Mouse (Mus musculus) MEL (cell line): Measurements from ENCODE around the gene Slc35g3. TPM values are rescaled to one million over a fixed set of nuclear protein-coding genes. Genes with fewer than 3 reads are reported as not detected.

Experiments
- DNase-seq: peaks from one replicate; pipeline ENCODE4 v3.0.0; 2011; ENCODE audit warnings: low read depth, low spot score
- H3K27ac ChIP-seq: 2 replicates; pipeline ENCODE4 v1.5.1; 2012; ENCODE audit warnings: low read depth, mild to moderate bottlenecking, control low read depth, low read length, moderate library complexity; ENCODE audit not compliant: control insufficient read depth
- H3K27me3 ChIP-seq, 2 experiments: fragments of 150-350 bp in 1 of 2; sonication (generic) in 1 of 2; 2 replicates each; pipeline ENCODE4 v1.6.1; 2012; ENCODE audit warnings: low read length in 2 of 2, mild to moderate bottlenecking in 2 of 2, improper control_type of control experiment in 1 of 2, moderate library complexity in 1 of 2; ENCODE audit not compliant: insufficient read depth in 2 of 2, control insufficient read depth in 1 of 2
- H3K36me3 ChIP-seq, 2 experiments: 2 replicates each; pipeline ENCODE4 v1.6.1; 2012 to 2014; ENCODE audit warnings: low read length in 2 of 2, improper control_type of control experiment in 1 of 2, inconsistent platforms in 1 of 2, mild to moderate bottlenecking in 1 of 2; ENCODE audit not compliant: insufficient read depth in 2 of 2, control insufficient read depth in 1 of 2
- H3K4me1 ChIP-seq, 2 experiments: fragments of 150-350 bp in 1 of 2; sonication (generic) in 1 of 2; 2 replicates each; pipeline ENCODE4 v1.6.1; 2012; ENCODE audit warnings: low read length in 2 of 2, improper control_type of control experiment in 1 of 2, mild to moderate bottlenecking in 1 of 2; ENCODE audit not compliant: insufficient read depth in 2 of 2, control insufficient read depth in 1 of 2
- H3K4me3 ChIP-seq, 2 experiments: fragments of 150-350 bp in 1 of 2; sonication (generic) in 1 of 2; 2 replicates each; pipeline ENCODE4 v1.5.1; 2012; ENCODE audit warnings: low read depth in 2 of 2, low read length in 2 of 2, mild to moderate bottlenecking in 2 of 2, moderate library complexity in 2 of 2, control low read depth in 1 of 2, improper control_type of control experiment in 1 of 2; ENCODE audit not compliant: control insufficient read depth in 1 of 2, insufficient read depth in 1 of 2
- H3K79me2 ChIP-seq: 2 replicates; pipeline ENCODE4 v1.6.1; 2012; ENCODE audit warnings: mild to moderate bottlenecking, low read length, moderate library complexity; ENCODE audit not compliant: control insufficient read depth, poor library complexity, insufficient read depth
- H3K9ac ChIP-seq: 2 replicates; pipeline ENCODE4 v1.6.1; 2012; ENCODE audit warnings: low read depth, mild to moderate bottlenecking, control low read depth, low read length, moderate library complexity; ENCODE audit not compliant: control insufficient read depth, poor library complexity, severe bottlenecking
- H3K9me3 ChIP-seq: fragments of 150-350 bp; sonication (generic); replicated peaks from 2 replicates; pipeline ENCODE4 v1.6.1; 2012; ENCODE audit warnings: mild to moderate bottlenecking, low read length, improper control_type of control experiment, moderate library complexity; ENCODE audit not compliant: insufficient read depth
- CHD2 ChIP-seq: IDR thresholded peaks from 2 replicates; pipeline ENCODE4 v1.6.1; 2011; ENCODE audit warnings: low read length, improper control_type of control experiment
- E2F4 ChIP-seq: IDR thresholded peaks from 2 replicates; pipeline ENCODE4 v1.6.1; 2011; ENCODE audit warnings: low read depth, low read length, improper control_type of control experiment, borderline replicate concordance
- EP300 ChIP-seq, 2 experiments: IDR thresholded peaks; 2 replicates each; pipeline ENCODE4 v1.6.1; 2011; ENCODE audit warnings: improper control_type of control experiment in 2 of 2, low read length in 2 of 2, low read depth in 1 of 2, mild to moderate bottlenecking in 1 of 2
- ETS1 ChIP-seq: IDR thresholded peaks from 2 replicates; pipeline ENCODE4 v1.6.1; 2012; ENCODE audit warnings: low read depth, mild to moderate bottlenecking, inconsistent platforms, low read length, improper control_type of control experiment, moderate library complexity
- HCFC1 ChIP-seq: IDR thresholded peaks from 2 replicates; pipeline ENCODE4 v1.6.1; 2012; ENCODE audit warnings: low read depth, mild to moderate bottlenecking, inconsistent platforms, low read length, improper control_type of control experiment, moderate library complexity
- JUND ChIP-seq: IDR thresholded peaks from 2 replicates; pipeline ENCODE4 v1.6.1; 2011; ENCODE audit warnings: low read depth, mild to moderate bottlenecking, improper control_type of control experiment, low read length
- KAT2A ChIP-seq: conservative IDR thresholded peaks from 2 replicates; pipeline ENCODE4 v1.6.1; 2012; ENCODE audit warnings: low read depth, low read length, improper control_type of control experiment, inconsistent platforms
- MAX ChIP-seq: IDR thresholded peaks from 2 replicates; pipeline ENCODE4 v1.6.1; 2011; ENCODE audit warnings: low read length, improper control_type of control experiment
- MAZ ChIP-seq: IDR thresholded peaks from 2 replicates; pipeline ENCODE4 v1.6.1; 2012; ENCODE audit warnings: low read depth, mild to moderate bottlenecking, inconsistent platforms, low read length, improper control_type of control experiment
- MXI1 ChIP-seq: IDR thresholded peaks from 2 replicates; pipeline ENCODE4 v1.6.1; 2011; ENCODE audit warnings: mild to moderate bottlenecking, low read depth, low read length, improper control_type of control experiment
- MYB ChIP-seq: IDR thresholded peaks from 2 replicates; pipeline ENCODE4 v1.6.1; 2011; ENCODE audit warnings: mild to moderate bottlenecking, low read depth, low read length, improper control_type of control experiment
- MYC ChIP-seq: IDR thresholded peaks from 2 replicates; pipeline ENCODE4 v1.6.1; 2011; ENCODE audit warnings: low read depth, mild to moderate bottlenecking, low read length, improper control_type of control experiment, moderate library complexity
- NRF1 ChIP-seq: IDR thresholded peaks from 2 replicates; pipeline ENCODE4 v1.6.1; 2014; ENCODE audit warnings: low read depth, mild to moderate bottlenecking, inconsistent platforms, low read length, improper control_type of control experiment, moderate library complexity; ENCODE audit not compliant: poor library complexity, insufficient read depth, severe bottlenecking
- POLR2A ChIP-seq, 2 experiments: IDR thresholded peaks; 2 replicates each; pipeline ENCODE4 v1.6.1; 2011 to 2012; ENCODE audit warnings: low read length in 2 of 2, mild to moderate bottlenecking in 2 of 2, control low read depth in 1 of 2, improper control_type of control experiment in 1 of 2, low read depth in 1 of 2, moderate library complexity in 1 of 2; ENCODE audit not compliant: control insufficient read depth in 1 of 2, insufficient read depth in 1 of 2, poor library complexity in 1 of 2
- POLR2AphosphoS5 ChIP-seq: IDR thresholded peaks from 2 replicates; pipeline ENCODE4 v1.6.1; 2012; ENCODE audit warnings: low read depth, borderline replicate concordance, mild to moderate bottlenecking, inconsistent platforms, low read length, moderate library complexity, mixed read lengths
- RAD21 ChIP-seq: IDR thresholded peaks from 2 replicates; pipeline ENCODE4 v1.6.1; 2011; ENCODE audit warnings: mild to moderate bottlenecking, low read depth, low read length, improper control_type of control experiment
- SMC3 ChIP-seq: IDR thresholded peaks from 2 replicates; pipeline ENCODE4 v1.6.1; 2011; ENCODE audit warnings: low read depth, low read length, improper control_type of control experiment
- TAL1 ChIP-seq: IDR thresholded peaks from 2 replicates; pipeline ENCODE4 v1.6.1; 2012; ENCODE audit warnings: mild to moderate bottlenecking, inconsistent platforms, low read length, moderate library complexity, mixed read lengths
- USF1 ChIP-seq: IDR thresholded peaks from 2 replicates; pipeline ENCODE4 v1.6.1; 2014; ENCODE audit warnings: low read depth, mild to moderate bottlenecking, inconsistent platforms, low read length, improper control_type of control experiment, moderate library complexity
- USF2 ChIP-seq, 2 experiments: IDR thresholded peaks; 2 replicates each; pipeline ENCODE4 v1.6.1; 2011 to 2012; ENCODE audit warnings: improper control_type of control experiment in 2 of 2, low read length in 2 of 2, borderline replicate concordance in 1 of 2, inconsistent platforms in 1 of 2, low read depth in 1 of 2, mild to moderate bottlenecking in 1 of 2; ENCODE audit not compliant: insufficient read depth in 1 of 2
- ZC3H11A ChIP-seq: IDR thresholded peaks from 2 replicates; pipeline ENCODE4 v1.6.1; 2012; ENCODE audit warnings: low read depth, mild to moderate bottlenecking, inconsistent platforms, low read length, improper control_type of control experiment
- ZKSCAN1 ChIP-seq: IDR thresholded peaks from 2 replicates; pipeline ENCODE4 v1.6.1; 2012; ENCODE audit warnings: low read depth, mild to moderate bottlenecking, inconsistent platforms, low read length, improper control_type of control experiment, moderate library complexity
- ZNF384 ChIP-seq: IDR thresholded peaks from 2 replicates; pipeline ENCODE4 v1.6.1; 2012; ENCODE audit warnings: low read depth, mild to moderate bottlenecking, inconsistent platforms, low read length, improper control_type of control experiment
- polyA plus RNA-seq, 2 experiments: library from polyadenylated mRNA; stranded (reverse) in 1 of 2; unstranded in 1 of 2; fragments of >175 nt in 1 of 2; fragments of >200 nt in 1 of 2; gene quantifications; 2 replicates each; pipeline versions ENCODE4 v1.2.1 to v1.2.4; 2012; ENCODE audit warnings: low replicate concordance in 2 of 2, low read depth in 1 of 2; ENCODE audit not compliant: insufficient read length in 2 of 2, insufficient read depth in 1 of 2, missing spikeins in 1 of 2
- total RNA-seq: library from RNA; depleted of rRNA; stranded (reverse); fragments of 300-350 nt; gene quantifications from 2 replicates; pipeline ENCODE4 v1.2.3, GENCODE M21; 2012

Gene Slc35g3
- total and polyA plus RNA-seq, 3 experiments, result 0.08 to 0.22 TPM; not detected in 1

- TF ChIP-seq ZNF384 (no peak), MAX (no peak), USF1 (no peak), CHD2 (no peak), NRF1 (no peak), MYC (no peak), JUND (no peak), KAT2A (no peak), POLR2A (IDR thresholded peaks at IDR 0.05; ENCODE audit: control insufficient read depth in 1 of 2, insufficient read depth in 1 of 2, low read depth in 1 of 2, low read length in 2 of 2, poor library complexity in 1 of 2) (no peak), SMC3 (no peak), ETS1 (no peak), HCFC1 (no peak), MXI1 (no peak), TAL1 (no peak)
- Histone ChIP-seq H3K27me3 (no peaks in the 10 kb centered on the region), H3K27ac (no peak overlapping the region), H3K4me3 (no peak overlapping the region), H3K79me2 (no peaks in the 10 kb centered on the region), H3K36me3 (peaks cover 0 to 4% of the 10 kb centered on the region in 2 experiments; a peak in 2 of 4 replicates), H3K4me1 (peaks cover 3 to 7% of the 10 kb centered on the region in 2 experiments; a peak in 2 of 4 replicates), H3K9ac (no peak overlapping the region), H3K9me3 (no peaks in the 10 kb centered on the region)
- DNase-seq, result no peak
These were observed 29.7 kb upstream of the Slc35g3 start for GRCm38 (mm10) chr11:69791420-69791819.

DNA sequence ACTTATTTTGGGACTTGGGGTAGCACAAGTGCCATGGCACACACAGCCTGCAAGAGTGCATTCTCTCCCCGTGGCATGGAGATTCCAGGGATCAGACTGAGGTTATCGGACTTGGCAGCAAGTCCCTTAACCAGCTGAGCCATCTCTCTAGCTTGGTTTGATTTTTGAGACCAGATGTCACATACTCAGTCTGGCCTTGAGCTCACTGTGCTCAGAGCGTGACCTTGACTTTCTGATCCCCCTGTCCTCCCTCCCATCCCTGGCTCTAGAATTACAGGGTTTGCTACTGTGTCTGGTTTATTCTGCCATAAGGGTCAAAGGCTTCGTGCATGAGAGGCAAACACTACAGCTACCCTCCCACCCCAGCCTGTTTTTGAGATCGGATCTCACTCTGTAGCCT, 27.7 kb upstream of the Slc35g3 start:
- Histone ChIP-seq H3K4me1 (peaks cover 2 to 9% of the 10 kb centered on the region in 2 experiments; a peak in 3 of 4 replicates), H3K4me3 (no peak overlapping the region), H3K9me3 (no peaks in the 10 kb centered on the region), H3K9ac (no peak overlapping the region), H3K36me3 (peaks cover 0 to under 1% of the 10 kb centered on the region in 2 experiments; a peak in 2 of 4 replicates), H3K27ac (no peak overlapping the region), H3K27me3 (no peaks in the 10 kb centered on the region), H3K79me2 (peaks cover 3% of the 10 kb centered on the region; the same call in 1 of the 2 replicates)
- no peak for DNase-seq
- TF ChIP-seq JUND (no peak), RAD21 (no peak)

DNA sequence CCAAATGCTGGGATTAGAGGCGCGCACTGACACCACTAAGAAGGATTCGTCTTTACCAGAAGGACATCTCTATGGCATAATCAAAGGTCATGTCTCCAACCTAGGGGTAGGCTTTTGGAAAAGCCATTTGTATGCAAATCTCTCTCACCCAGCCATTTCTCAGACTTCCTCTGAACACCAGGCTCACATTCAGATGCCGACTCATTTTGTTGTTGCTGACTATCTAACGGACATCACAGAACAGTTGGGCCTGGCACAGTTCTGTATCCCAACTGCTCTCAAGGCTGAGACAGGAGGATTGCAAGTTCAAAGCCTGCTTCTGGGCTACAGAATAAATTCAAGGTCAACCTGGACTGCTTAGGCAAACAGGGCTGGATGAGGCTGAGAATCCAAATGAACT, 25.5 kb upstream of the Slc35g3 start:
- Histone ChIP-seq H3K4me3 (no peak overlapping the region), H3K27ac (no peak overlapping the region), H3K9ac (no peak overlapping the region), H3K36me3 (peaks cover 0 to 5% of the 10 kb centered on the region in 2 experiments; a peak in 2 of 4 replicates), H3K27me3 (no peaks in the 10 kb centered on the region), H3K9me3 (no peaks in the 10 kb centered on the region), H3K4me1 (peaks cover 2 to 13% of the 10 kb centered on the region in 2 experiments; a peak in 3 of 4 replicates), H3K79me2 (peaks cover 3% of the 10 kb centered on the region; the same call in 1 of the 2 replicates)
- DNase-seq, result peak; percentile 33
- no peak for TF ChIP-seq USF1
- TF ChIP-seq NRF1, result no peak
- TF ChIP-seq E2F4, result no peak
- no peak for TF ChIP-seq ZKSCAN1
- no peak for TF ChIP-seq MAZ
- TF ChIP-seq KAT2A, result no peak
- TF ChIP-seq USF2 (IDR thresholded peaks at IDR 0.05; ENCODE audit: borderline replicate concordance in 1 of 2, insufficient read depth in 1 of 2, low read depth in 1 of 2, low read length in 2 of 2), result no peak
- TF ChIP-seq MYB, result peak; percentile 48; the same call in 1 of the 2 replicates
- no peak for TF ChIP-seq POLR2AphosphoS5
- TF ChIP-seq EP300 (IDR thresholded peaks at IDR 0.05; ENCODE audit: low read depth in 1 of 2, low read length in 2 of 2), result peak in 1 of 2 experiments; percentile 56; a peak in 2 of 4 replicates
- TF ChIP-seq ZC3H11A, result no peak
